Mouse (Mus musculus) thymus, adult 2 months (tissue): ENCODE results near the gene 2310046K23Rik.

ENCODE experiments used
- CTCF ChIP-seq: fragments of 200-500 bp; IDR thresholded peaks from 2 replicates; pipeline ENCODE4 v1.5.1; 2012; ENCODE audit warnings: mild to moderate bottlenecking, control low read depth, low read length, moderate library complexity, borderline replicate concordance; ENCODE audit not compliant: control insufficient read depth, poor library complexity, insufficient read depth; ENCODE audit errors: extremely low read depth
- POLR2A ChIP-seq: fragments of 200-500 bp; IDR thresholded peaks from 2 replicates; pipeline ENCODE4 v1.6.1; 2012; ENCODE audit warnings: mild to moderate bottlenecking, low read length, control low read depth, moderate library complexity; ENCODE audit not compliant: control insufficient read depth, poor library complexity, insufficient read depth; ENCODE audit errors: extremely low read depth

- TF ChIP-seq CTCF (no peak), POLR2A (no peak)
Observed at GRCm38 (mm10) chr3:92572514-92573155, 38.3 kb upstream of the 2310046K23Rik start.
